Comparison of ENCODE assay signal across 8 mouse cellular contexts in the genomic region with DNA sequence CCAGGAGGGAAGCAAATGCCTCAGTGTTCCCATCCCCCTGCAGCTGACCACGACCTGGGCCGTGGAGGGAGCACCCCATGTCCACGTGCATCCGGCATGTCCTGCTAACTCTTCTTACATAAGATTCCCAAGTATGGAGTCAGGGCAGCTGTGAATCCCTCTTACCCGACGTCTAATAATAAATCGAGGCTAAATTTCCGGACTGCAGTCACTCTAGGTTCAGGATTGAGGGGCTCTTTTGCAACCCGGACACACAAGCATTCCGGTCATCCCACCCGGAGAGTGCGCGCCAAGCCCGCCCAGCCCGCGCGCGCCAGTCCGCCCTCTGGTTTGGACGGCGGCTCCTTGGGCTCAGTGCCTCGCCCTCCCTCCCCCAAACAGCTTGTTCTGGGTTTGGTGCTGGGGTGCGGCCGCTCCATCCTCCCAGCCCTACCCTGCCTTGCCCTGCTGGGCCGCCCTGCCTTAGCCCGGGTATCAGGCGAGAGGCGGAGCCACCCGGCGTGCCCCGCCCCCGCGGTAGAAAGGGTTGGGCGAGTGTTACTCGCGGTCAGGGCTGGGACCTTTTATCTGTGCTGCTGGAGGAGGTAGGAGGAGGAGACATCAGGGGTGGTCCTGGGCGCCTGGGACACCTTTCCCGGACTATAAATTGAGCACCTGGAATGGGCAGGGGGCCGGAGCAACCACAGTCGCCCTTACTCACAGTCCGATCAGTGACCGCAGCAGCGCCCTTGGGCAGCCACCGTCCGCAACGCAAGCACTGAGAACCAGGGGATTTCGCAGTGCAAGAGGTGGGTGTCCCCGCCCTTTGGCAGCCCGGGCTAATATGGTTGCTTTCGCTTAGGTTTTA. TPM values are rescaled to one million over a fixed set of nuclear protein-coding genes. Genes with fewer than 3 reads are reported as not detected.
DNase-seq lines count a peak whose midpoint lies in the region; ATAC-seq and TF ChIP-seq lines count a peak whose summit lies in the region.

No protein-coding gene starts in this region.

- no peaks in the 10 kb centered on the region for H3K9me3 ChIP-seq in heart, embryonic 14.5 days (ENCODE audit: control insufficient read depth, low read length)
- H3K9me3 ChIP-seq in liver, embryonic 13.5 days (replicated peaks): no peaks in the 10 kb centered on the region
- H3K9me3 ChIP-seq in stomach, embryonic 15.5 days: no peaks in the 10 kb centered on the region

- WGBS in heart, embryonic 14.5 days: 19% methylated on average over 42 of the region's 50 CpGs
- WGBS in liver, embryonic 13.5 days (ENCODE audit: insufficient replicate concordance): 15% methylated on average over 50 of the region's 50 CpGs
- WGBS in stomach, embryonic 15.5 days: 17% methylated on average over 48 of the region's 50 CpGs

- H3K4me2 ChIP-seq in heart, embryonic 14.5 days (ENCODE audit: low read length): peak overlapping the region; percentile 72
- peak overlapping the region; percentile 75 for H3K4me2 ChIP-seq in liver, embryonic 13.5 days
- H3K4me2 ChIP-seq in stomach, embryonic 15.5 days: peak overlapping the region; percentile 53

- peaks cover 2 to 7% of the 10 kb centered on the region in 2 experiments; a peak in 3 of 4 replicates for H3K4me1 ChIP-seq in heart, embryonic 14.5 days (ENCODE audit: control insufficient read depth in 2 of 2, insufficient read depth in 2 of 2, low read length in 2 of 2)
- peaks cover 35% of the 10 kb centered on the region for H3K4me1 ChIP-seq in liver, embryonic 13.5 days (replicated peaks)
- no peaks in the 10 kb centered on the region for H3K4me1 ChIP-seq in stomach, embryonic 15.5 days

- H3K9ac ChIP-seq in heart, embryonic 14.5 days (ENCODE audit: low read length): peak overlapping the region; percentile 77
- peak overlapping the region; percentile 87 for H3K9ac ChIP-seq in liver, embryonic 13.5 days
- H3K9ac ChIP-seq in stomach, embryonic 15.5 days: peak overlapping the region; percentile 46

- H3K27ac ChIP-seq in heart, embryonic 14.5 days (replicated peaks in 1 of 2; ENCODE audit: control insufficient read depth in 1 of 2, insufficient read depth in 1 of 2, low read depth in 2 of 2, low read length in 2 of 2): peak overlapping the region; percentile 80 to 90
- H3K27ac ChIP-seq in liver, embryonic 13.5 days: peak overlapping the region; percentile 93
- H3K27ac ChIP-seq in stomach, embryonic 15.5 days: peak overlapping the region; percentile 88

- TF ChIP-seq POLR2A in brain, embryonic 14.5 days (IDR thresholded peaks at IDR 0.05; ENCODE audit: borderline replicate concordance, extremely low read depth, insufficient read depth, insufficient read length, poor library complexity, severe bottlenecking): peak; percentile 12; the same call in 1 of the 2 replicates

- H3K27me3 ChIP-seq in C2C12 (ENCODE audit: control insufficient read depth, insufficient read depth, insufficient read length): no peaks in the 10 kb centered on the region
- H3K27me3 ChIP-seq in heart, embryonic 14.5 days (ENCODE audit: control insufficient read depth, insufficient read depth, low read length): no peaks in the 10 kb centered on the region
- H3K27me3 ChIP-seq in liver, embryonic 13.5 days: no peaks in the 10 kb centered on the region
- no peaks in the 10 kb centered on the region for H3K27me3 ChIP-seq in stomach, embryonic 15.5 days (replicated peaks)

- peaks cover 7% of the 10 kb centered on the region for H3K79me3 ChIP-seq in C2C12 (ENCODE audit: low read depth)

- H3K79me2 ChIP-seq in C2C12 (ENCODE audit: control insufficient read depth, insufficient read depth): peaks cover 35% of the 10 kb centered on the region

- no peaks in the 10 kb centered on the region for H3K36me3 ChIP-seq in C2C12 (ENCODE audit: control insufficient read depth, insufficient read depth)
- no peaks in the 10 kb centered on the region for H3K36me3 ChIP-seq in heart, embryonic 14.5 days (ENCODE audit: control insufficient read depth, insufficient read depth, low read length)
- no peaks in the 10 kb centered on the region for H3K36me3 ChIP-seq in liver, embryonic 13.5 days
- H3K36me3 ChIP-seq in stomach, embryonic 15.5 days: no peaks in the 10 kb centered on the region

- DNase-seq in brain, embryonic 14.5 days (ENCODE audit: low read depth): peak; percentile 90
- peak; percentile 91 for DNase-seq in kidney, postnatal 14 days
- DNase-seq in liver, embryonic 13.5 days: peak; percentile 91
- DNase-seq in natural killer cell, adult 2 months (ENCODE audit: low spot score in 2 of 2): peak; percentile 77 to 79

- peak overlapping the region; percentile 50 for H3K4me3 ChIP-seq in C2C12 (ENCODE audit: insufficient read depth, poor library complexity, severe bottlenecking)
- H3K4me3 ChIP-seq in heart, embryonic 14.5 days (ENCODE audit: control insufficient read depth in 1 of 2, insufficient read depth in 1 of 2, low read depth in 1 of 2, low read length in 2 of 2): peak overlapping the region; percentile 51 to 72
- H3K4me3 ChIP-seq in liver, embryonic 13.5 days (replicated peaks): peak overlapping the region; percentile 79
- peak overlapping the region; percentile 57 for H3K4me3 ChIP-seq in stomach, embryonic 15.5 days (replicated peaks)

- H3ac ChIP-seq in C2C12 (ENCODE audit: control insufficient read depth, insufficient read length, low read depth): peak overlapping the region; percentile 65

- peak; percentile 81 for ATAC-seq in erythroid progenitor cell, adult 5-6 weeks (replicated peaks; ENCODE audit: low FRiP score, poor library complexity, severe bottlenecking)
- peak; percentile 92 for ATAC-seq in heart, embryonic 14.5 days (ENCODE audit: insufficient number of reproducible peaks, insufficient read depth, low FRiP score, low read depth)
- peak; percentile 91 for ATAC-seq in liver, embryonic 13.5 days (ENCODE audit: low read depth)
- peak; percentile 94 for ATAC-seq in stomach, embryonic 15.5 days (ENCODE audit: insufficient read depth, low FRiP score, low read depth)

- TF ChIP-seq CTCF in C2C12 (IDR thresholded peaks at IDR 0.05; ENCODE audit: control insufficient read depth, insufficient read depth, insufficient read length): no peak
- TF ChIP-seq CTCF in brain, embryonic 14.5 days (IDR thresholded peaks at IDR 0.05; ENCODE audit: borderline replicate concordance, extremely low read depth, insufficient read depth, insufficient read length): no peak

TF ChIP-seq in C2C12, 6 proteins besides CTCF, POLR2A, EP300 and RAD21:
- peak; percentile 61 for TF ChIP-seq MAX (IDR thresholded peaks at IDR 0.05)
- TF ChIP-seq FOSL1 (IDR thresholded peaks at IDR 0.05; ENCODE audit: insufficient read depth, low read length, poor library complexity, severe bottlenecking): no peak

RNA-seq across cellular contexts. Expression of gene Mid1ip1, which starts 2.3 kb away (rescaled TPM):
- polyA plus RNA-seq in C2C12 (2012; fragmentation: generic; extraction: Trizol): 87.5 TPM
- polyA plus RNA-seq in brain, embryonic 14.5 days (2012; rRNA removed): 41.7 and 51.6 TPM in 2 replicates
- total RNA-seq in erythroid progenitor cell, adult 5-6 weeks (2015; ENCODE audit: low replicate concordance): 20.1 and 24.9 TPM in 2 replicates
- 26.5 and 50.2 TPM in 2 replicates for total RNA-seq in erythroid progenitor cell, adult 5-6 weeks (2017; ENCODE audit: low replicate concordance)
- polyA plus RNA-seq in heart, embryonic 14.5 days (2014; fragmentation: Nextera tagmentation; extraction: Ambion mirVana): 21.5 and 24.7 TPM in 2 replicates
- 41.9 and 42.0 TPM in 2 replicates for polyA plus RNA-seq in liver, embryonic 13.5 days (2015; fragmentation: Nextera tagmentation; extraction: Ambion mirVana)
- 97.6 and 99.3 TPM in 2 replicates for polyA plus RNA-seq in stomach, embryonic 15.5 days (2015; fragmentation: Nextera tagmentation; extraction: Ambion mirVana)

Comparison
In these comparisons a context has a peak if more than half of its experiments do, and no peak if none do; other contexts are left out.
1. Peak in every context shown above with its lines: DNase-seq, ATAC-seq, H3K4me3 ChIP-seq and H3K27ac ChIP-seq.